Mouse (Mus musculus): ENCODE measurements around the gene Kdm6a. TPM values are rescaled to one million over a fixed set of nuclear protein-coding genes. Genes with fewer than 3 reads are reported as not detected.

Gene Kdm6a
- total RNA-seq, 2 experiments from 2014 or later, result 30.7 to 53.3 TPM

Other genes with a start within 250 kb of the Kdm6a start
- gene Dusp21, start 16.7 kb upstream of the Kdm6a start, total RNA-seq (2021), result not detected